Mouse (Mus musculus): ENCODE measurements around the gene Slc25a22.

GRCm38 (mm10) chr7:141468164-141468521 is 30.5 kb upstream of the Slc25a22 start:
- TF ChIP-seq CTCF (conservative IDR thresholded peaks at IDR 0.05 in 1 of 2, IDR thresholded peaks at IDR 0.05 in 1 of 2; ENCODE audit: low read depth in 2 of 2, low read length in 2 of 2) (no peak), CHD1 (IDR thresholded peaks at IDR 0.05; ENCODE audit: low read depth, low read length) (no peak), USF1 (IDR thresholded peaks at IDR 0.05; ENCODE audit: low read depth, low read length) (no peak), ZNF384 (IDR thresholded peaks at IDR 0.05; ENCODE audit: low read depth, low read length) (no peak), EP300 (IDR thresholded peaks at IDR 0.05; ENCODE audit: low read length) (no peak), UBTF (IDR thresholded peaks at IDR 0.05; ENCODE audit: low read depth, low read length) (no peak), USF2 (conservative IDR thresholded peaks at IDR 0.05; ENCODE audit: low read depth, low read length) (no peak), PAX5 (IDR thresholded peaks at IDR 0.05; ENCODE audit: low read length) (no peak), POLR2A (IDR thresholded peaks at IDR 0.05; ENCODE audit: low read depth, low read length) (no peak), RCOR1 (conservative IDR thresholded peaks at IDR 0.05; ENCODE audit: low read depth, low read length) (no peak), NELFE (IDR thresholded peaks at IDR 0.05; ENCODE audit: low read depth, low read length) (no peak)

Measured in CH12.LX (cell line).